Mouse (Mus musculus): ENCODE measurements around the gene Mgat4a. TPM values are rescaled to one million over a fixed set of nuclear protein-coding genes. Genes with fewer than 3 reads are reported as not detected.
"Not testable (repeated sequence)": the region's sequence is repeated elsewhere in the genome, so short reads cannot be mapped to it uniquely, and the experiment has no call there.

Mgat4a gene
- polyA plus RNA-seq, 1 experiment from 2014 or later, result 1.7 TPM

- POLR2A ChIA-PET, result interaction anchor here (0.7 kb wide), 1 partner anchor 9 kb away, joined by 3 read pairs; the partner anchor contains the start of gene Mgat4a
- in situ Hi-C loops (cut with MboI; ENCODE audit: low pct_unique_long_range_greater_than_20kb), result no loop called here
Observed at GRCm38 (mm10) chr1:37531654-37532532, 8.9 kb downstream of the Mgat4a start.

GRCm38 (mm10) chr1:37530061-37530460, 10.8 kb downstream of the Mgat4a start:
- CTCF ChIA-PET, result no interaction called here
- TF ChIP-seq CTCF (IDR thresholded peaks at IDR 0.05), result no peak
- ATAC-seq, result no peak
- no peaks in the 10 kb centered on the region for H3K27me3 ChIP-seq
- POLR2A ChIA-PET, result no interaction called here
- DNase-seq (ENCODE audit: low read depth, low spot score), result no peak
- in situ Hi-C loops (cut with MboI; ENCODE audit: low pct_unique_long_range_greater_than_20kb), result no loop called here

More at GRCm38 (mm10) chr1:37531654-37532532, 8.9 kb downstream of the Mgat4a start:
- TF ChIP-seq CTCF (IDR thresholded peaks at IDR 0.05), result no peak
- no peaks in the 10 kb centered on the region for H3K27me3 ChIP-seq
- DNase-seq (ENCODE audit: low read depth, low spot score) (no peak), ATAC-seq (no peak)
- CTCF ChIA-PET, result no interaction called here

- TF ChIP-seq CTCF (IDR thresholded peaks at IDR 0.05), result no peak
- POLR2A ChIA-PET, result no interaction called here
- in situ Hi-C loops (cut with MboI; ENCODE audit: low pct_unique_long_range_greater_than_20kb), result no loop called here
- H3K27me3 ChIP-seq, result no peaks in the 10 kb centered on the region
- DNase-seq (ENCODE audit: low read depth, low spot score) (no peak), ATAC-seq (no peak)
- CTCF ChIA-PET, result no interaction called here
Observed at GRCm38 (mm10) chr1:37526257-37526656, 14.6 kb downstream of the Mgat4a start.

GRCm38 (mm10) chr1:37524669-37525068, 16.1 kb downstream of the Mgat4a start:
- no peak for ATAC-seq
- no peaks in the 10 kb centered on the region for H3K27me3 ChIP-seq
- POLR2A ChIA-PET, result no interaction called here
- TF ChIP-seq CTCF (IDR thresholded peaks at IDR 0.05), result no peak
- in situ Hi-C loops (cut with MboI; ENCODE audit: low pct_unique_long_range_greater_than_20kb), result no loop called here
- CTCF ChIA-PET, result interaction anchor here (1.2 kb wide), 1 partner anchor 8 kb away, joined by 3 read pairs; no protein-coding TSS in a partner anchor
- no peak for DNase-seq (ENCODE audit: low read depth, low spot score)

DNA sequence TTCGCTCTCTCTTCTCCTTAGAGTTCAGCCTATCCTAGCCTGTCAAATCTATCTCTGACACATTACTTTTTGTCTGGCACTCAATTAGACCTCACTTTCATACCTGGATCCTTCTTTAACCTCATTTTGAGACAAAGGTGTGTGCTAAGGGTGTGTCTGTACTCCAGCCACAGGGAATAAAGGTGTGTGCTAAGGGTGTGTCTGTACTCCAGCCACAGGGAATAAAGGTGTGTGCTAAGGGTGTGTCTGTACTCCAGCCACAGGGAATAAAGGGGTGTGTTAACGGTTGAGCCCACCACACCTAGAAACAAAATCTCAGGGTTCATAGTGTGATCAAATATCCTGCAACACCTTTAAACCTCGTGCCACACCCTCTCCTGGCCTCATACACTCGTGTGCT, 16.7 kb downstream of the Mgat4a start:
- CTCF ChIA-PET, result interaction anchor here (1.2 kb wide), 1 partner anchor 9 kb away, joined by 3 read pairs; no protein-coding TSS in a partner anchor
- in situ Hi-C loops (cut with MboI; ENCODE audit: low pct_unique_long_range_greater_than_20kb); POLR2A ChIA-PET; DNase-seq (ENCODE audit: low read depth, low spot score); ATAC-seq; H3K27me3 ChIP-seq: not testable (repeated sequence)

- POLR2A ChIA-PET; ATAC-seq; CTCF ChIA-PET; in situ Hi-C loops (cut with MboI; ENCODE audit: low pct_unique_long_range_greater_than_20kb); H3K27me3 ChIP-seq; DNase-seq (ENCODE audit: low read depth, low spot score): not testable (repeated sequence)
Observed at GRCm38 (mm10) chr1:37523548-37523947, 17.3 kb downstream of the Mgat4a start.

GRCm38 (mm10) chr1:37522101-37522500, 18.7 kb downstream of the Mgat4a start:
- ATAC-seq, result no peak
- H3K27me3 ChIP-seq, result no peaks in the 10 kb centered on the region
- ChIA-PET POLR2A (no interaction called here), CTCF (interaction anchor here (0.9 kb wide), 1 partner anchor 115 kb away, joined by 3 read pairs; no protein-coding TSS in a partner anchor)
- in situ Hi-C loops (cut with MboI; ENCODE audit: low pct_unique_long_range_greater_than_20kb), result no loop called here
- no peak for DNase-seq (ENCODE audit: low read depth, low spot score)
- no peak for TF ChIP-seq CTCF (IDR thresholded peaks at IDR 0.05)

GRCm38 (mm10) chr1:37518791-37519190, 22.0 kb downstream of the Mgat4a start:
- no peak for TF ChIP-seq CTCF (IDR thresholded peaks at IDR 0.05)
- no peak for ATAC-seq
- CTCF ChIA-PET, result no interaction called here
- DNase-seq (ENCODE audit: low read depth, low spot score), result no peak
- POLR2A ChIA-PET, result no interaction called here
- in situ Hi-C loops (cut with MboI; ENCODE audit: low pct_unique_long_range_greater_than_20kb), result no loop called here
- H3K27me3 ChIP-seq, result no peaks in the 10 kb centered on the region

DNA sequence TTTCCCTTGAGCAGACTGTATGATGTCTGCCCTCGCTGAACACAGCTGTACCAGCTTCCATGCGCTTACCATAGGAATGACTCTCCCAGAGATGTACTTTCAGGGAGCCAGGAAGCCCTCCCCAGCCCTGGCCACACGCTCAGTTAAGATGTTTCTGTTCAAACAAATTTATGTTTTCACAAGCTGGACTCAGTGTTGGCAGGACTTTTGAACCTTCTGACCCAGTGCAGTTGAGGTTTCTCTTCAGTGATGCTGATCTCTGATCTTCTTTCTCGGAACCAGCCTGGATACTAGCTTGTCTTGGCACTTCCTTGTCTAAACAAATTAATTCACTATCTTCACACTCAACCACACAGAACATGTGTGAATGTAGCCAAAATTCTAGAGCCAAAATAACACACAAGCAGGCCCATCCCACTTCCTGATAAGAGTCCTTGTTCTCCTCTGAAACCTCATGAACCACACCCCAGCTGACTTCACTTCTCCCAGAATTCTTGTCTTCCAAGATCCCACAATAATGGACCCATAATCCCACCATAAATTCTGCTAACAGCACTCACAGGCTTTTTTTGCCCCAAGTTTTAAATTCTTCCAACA, 22.6 kb downstream of the Mgat4a start:
- H3K27me3 ChIP-seq, result no peaks in the 10 kb centered on the region
- CTCF ChIA-PET, result no interaction called here
- ATAC-seq (no peak), DNase-seq (ENCODE audit: low read depth, low spot score) (no peak)
- TF ChIP-seq CTCF (IDR thresholded peaks at IDR 0.05), result no peak
- POLR2A ChIA-PET, result no interaction called here
- in situ Hi-C loops (cut with MboI; ENCODE audit: low pct_unique_long_range_greater_than_20kb), result no loop called here

- POLR2A ChIA-PET, result interaction anchor here (0.6 kb wide), 1 partner anchor 211 kb away, joined by 3 read pairs; no protein-coding TSS in a partner anchor
- DNase-seq (ENCODE audit: low read depth, low spot score), result no peak
- no peaks in the 10 kb centered on the region for H3K27me3 ChIP-seq
- in situ Hi-C loops (cut with MboI; ENCODE audit: low pct_unique_long_range_greater_than_20kb), result no loop called here
- ATAC-seq, result no peak
- no peak for TF ChIP-seq CTCF (IDR thresholded peaks at IDR 0.05)
- CTCF ChIA-PET, result no interaction called here
Observed at GRCm38 (mm10) chr1:37512961-37513431, 27.8 kb downstream of the Mgat4a start.

DNA sequence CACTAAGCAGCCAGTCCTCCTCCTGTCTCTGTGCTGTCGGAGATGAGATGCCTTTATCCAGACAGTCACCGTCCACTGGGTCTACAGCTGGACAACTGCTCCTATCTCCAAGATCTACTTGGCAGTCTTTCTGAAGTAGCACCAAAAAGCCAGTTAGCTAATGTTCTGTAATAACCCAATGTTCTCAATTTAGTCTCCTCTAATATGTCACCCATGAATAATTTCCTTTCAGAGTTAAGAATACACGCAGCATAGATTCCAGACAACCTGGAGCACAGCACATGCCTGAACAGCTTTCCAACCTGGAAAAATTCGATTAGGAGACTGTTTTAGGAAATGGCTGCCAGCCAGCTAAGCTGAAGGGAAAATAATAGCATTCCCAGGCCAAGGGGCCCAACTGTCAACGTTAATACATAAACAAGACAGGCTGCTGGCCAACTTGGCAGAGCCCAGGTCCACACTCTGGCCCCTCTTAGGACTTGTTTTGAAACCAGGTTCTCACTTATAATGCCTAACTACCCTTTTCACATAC, 28.6 kb downstream of the Mgat4a start:
- CTCF ChIA-PET, result interaction anchor here (1.7 kb wide), 1 partner anchor 11 kb away, joined by 6 read pairs; no protein-coding TSS in a partner anchor
- POLR2A ChIA-PET, result no interaction called here
- in situ Hi-C loops (cut with MboI; ENCODE audit: low pct_unique_long_range_greater_than_20kb), result no loop called here
- ATAC-seq (no peak), DNase-seq (ENCODE audit: low read depth, low spot score) (no peak)
- TF ChIP-seq CTCF (IDR thresholded peaks at IDR 0.05), result no peak
- H3K27me3 ChIP-seq, result no peaks in the 10 kb centered on the region

All from Patski (cell line).